Mouse (Mus musculus) urinary bladder, postnatal 4 days (tissue): Measurements from ENCODE around the gene Trmo.

Experiments
- DNase-seq, 2 experiments: peaks; one replicate each; pipeline ENCODE4 v3.0.0; 2021 to 2022; ENCODE audit warnings: low spot score in 2 of 2

Gene Trmo

GRCm38 (mm10) chr4:46370406-46370805 lies 18.8 kb downstream of the Trmo start:
- DNase-seq = no peak

- DNase-seq = no peak
Observed at GRCm38 (mm10) chr4:46369070-46369469, 20.2 kb downstream of the Trmo start.

- DNase-seq = no peak
Observed at GRCm38 (mm10) chr4:46367487-46367959, 21.7 kb downstream of the Trmo start.

GRCm38 (mm10) chr4:46364360-46364759 lies 24.9 kb downstream of the Trmo start:
- DNase-seq = no peak

- no peak for DNase-seq
Observed at GRCm38 (mm10) chr4:46361258-46361657, 28.0 kb downstream of the Trmo start.

- DNase-seq = no peak
Observed at GRCm38 (mm10) chr4:46359539-46360253, 29.5 kb downstream of the Trmo start.

- peak in 1 of 2 experiments; percentile 40 for DNase-seq
Observed at GRCm38 (mm10) chr4:46356351-46357133, 32.7 kb downstream of the Trmo start.

- DNase-seq = no peak
Observed at GRCm38 (mm10) chr4:46353045-46353444, 36.2 kb downstream of the Trmo start.

- no peak for DNase-seq
Observed at GRCm38 (mm10) chr4:46349530-46349929, 39.7 kb downstream of the Trmo start.

GRCm38 (mm10) chr4:46348897-46349296 lies 40.3 kb downstream of the Trmo start:
- no peak for DNase-seq

GRCm38 (mm10) chr4:46347580-46348515 lies 41.4 kb downstream of the Trmo start:
- no peak for DNase-seq

- no peak for DNase-seq
Observed at GRCm38 (mm10) chr4:46347141-46347540, 42.1 kb downstream of the Trmo start.

GRCm38 (mm10) chr4:46346221-46346620 lies 43.0 kb downstream of the Trmo start:
- no peak for DNase-seq

GRCm38 (mm10) chr4:46345773-46346100 lies 43.5 kb downstream of the Trmo start:
- no peak for DNase-seq

GRCm38 (mm10) chr4:46345056-46345772 lies 44.0 kb downstream of the Trmo start:
- no peak for DNase-seq

- no peak for DNase-seq
Observed at GRCm38 (mm10) chr4:46344288-46344687, 44.9 kb downstream of the Trmo start.

GRCm38 (mm10) chr4:46343596-46344260 lies 45.5 kb downstream of the Trmo start, which contains the start of gene Foxe1:
Gene Foxe1, plus strand, starts transcription at chr4:46343609.
- no peak for DNase-seq

GRCm38 (mm10) chr4:46342711-46343286 lies 46.4 kb downstream of the Trmo start:
- DNase-seq = no peak

- no peak for DNase-seq
Observed at GRCm38 (mm10) chr4:46341831-46342680, 47.2 kb downstream of the Trmo start.
